Mouse (Mus musculus): ENCODE results near the gene Chml.

Gene Chml

DNA sequence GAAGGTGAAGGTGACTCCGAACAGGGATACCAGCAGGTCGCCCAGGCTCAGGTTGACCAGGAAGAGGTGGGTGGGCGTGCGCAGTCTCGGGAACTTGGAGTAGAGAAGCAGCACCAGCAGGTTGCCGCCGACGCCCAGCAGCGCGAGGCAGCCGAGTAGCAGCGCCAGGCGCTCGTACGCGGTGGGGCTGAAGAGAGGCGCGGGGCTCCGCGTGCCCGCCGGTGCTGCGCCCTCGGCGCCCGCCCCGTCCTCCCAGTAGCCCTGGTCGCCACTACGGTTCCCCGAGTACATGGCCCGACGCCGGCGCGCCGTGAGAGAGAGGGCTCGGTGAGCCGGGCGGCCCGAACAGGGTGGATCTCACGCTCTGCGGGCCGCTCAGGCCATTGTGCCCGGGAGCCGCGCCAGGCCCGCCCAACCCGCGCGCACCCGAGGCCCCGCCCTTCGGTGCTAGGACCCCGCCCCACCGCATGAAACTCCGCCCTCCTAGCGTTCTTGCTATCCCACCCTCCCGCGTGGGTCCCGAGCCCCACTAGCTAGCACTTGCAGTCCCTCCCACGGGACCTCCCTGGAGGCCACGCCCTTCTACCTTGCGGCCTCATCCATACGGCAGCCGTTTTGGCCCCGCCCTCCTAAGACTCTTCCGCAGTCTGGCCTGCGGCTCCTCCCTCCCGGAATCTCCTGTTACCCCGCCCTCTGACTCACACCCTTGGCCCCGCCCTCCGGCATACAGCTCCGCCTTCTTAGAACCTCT is at the start of gene Chml, which contains the start of gene Opn3:
Chml (minus strand) TSS at position 656 of the 751 bp plus-strand sequence.
Opn3 (minus strand) TSS at position 531 of the 751 bp plus-strand sequence.
- DNase-seq, result peak; percentile 99

DNA sequence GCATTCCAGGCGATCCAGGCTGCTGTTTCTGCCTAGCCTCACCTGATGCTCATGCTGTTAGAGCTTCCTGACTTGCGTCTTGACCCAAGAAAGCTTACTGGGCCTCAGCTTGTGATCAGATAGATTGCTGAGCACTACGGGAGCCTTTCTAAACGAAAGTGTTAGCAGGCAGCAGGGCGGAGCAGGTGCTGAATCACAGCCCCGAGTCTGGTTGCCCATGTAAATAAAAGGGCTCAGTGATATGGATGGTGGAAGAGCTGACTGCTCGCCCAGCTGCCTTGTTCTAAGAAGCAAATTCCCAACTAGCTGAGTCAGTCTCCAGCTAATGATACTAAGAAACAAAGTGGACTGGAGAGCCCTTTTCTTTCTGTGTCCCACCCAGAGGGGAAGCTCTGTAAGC is 33.1 kb upstream of the Chml start:
- DNase-seq, result no peak

DNA sequence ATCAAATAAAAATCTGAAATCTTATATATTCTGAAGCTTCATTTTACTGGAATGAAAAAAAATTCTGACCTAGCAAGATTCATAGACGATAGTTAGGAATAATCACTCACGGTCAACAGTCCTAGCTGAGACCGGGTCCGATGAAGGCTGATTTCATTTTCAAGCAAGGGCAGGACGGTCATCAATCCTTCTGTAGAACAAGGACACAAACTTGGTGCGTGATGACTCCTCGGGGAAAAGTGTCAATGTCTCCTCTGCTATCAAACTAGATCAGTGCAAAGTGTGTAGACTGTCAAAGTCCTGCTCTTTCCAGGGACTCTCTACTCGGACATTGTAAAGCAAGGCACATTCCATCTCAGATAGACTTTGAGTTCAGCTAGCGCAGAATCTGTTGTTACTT is 24.1 kb upstream of the Chml start:
- DNase-seq, result no peak

DNA sequence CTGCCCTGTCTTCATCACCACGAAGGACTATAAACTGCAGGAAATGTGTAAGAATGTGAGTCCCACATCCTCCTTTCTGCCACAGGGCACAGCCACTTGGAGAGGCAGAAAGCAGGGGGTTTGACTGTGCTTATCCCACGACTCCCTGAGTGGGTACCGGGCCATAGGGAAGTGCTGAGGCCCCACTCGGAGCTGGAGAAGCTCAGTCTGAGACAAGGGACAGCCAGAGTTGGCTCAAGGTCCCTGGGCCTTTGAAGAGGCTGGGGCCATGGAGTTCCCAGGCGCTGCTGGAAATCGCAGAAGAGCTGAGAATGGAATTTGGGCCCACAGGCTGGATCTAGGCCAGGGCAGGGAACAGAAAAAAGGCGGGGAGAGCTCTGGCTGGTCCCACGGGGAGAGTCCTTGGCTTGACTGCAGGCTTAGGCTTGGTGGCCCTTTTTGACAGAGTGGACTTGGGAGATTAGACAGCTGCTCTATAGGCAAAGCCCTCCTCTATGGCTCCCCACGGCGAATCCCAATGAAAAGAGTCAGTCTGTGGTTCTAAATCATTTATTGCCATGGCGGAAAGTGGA is 19.7 kb upstream of the Chml start:
- DNase-seq, result peak; percentile 21

DNA sequence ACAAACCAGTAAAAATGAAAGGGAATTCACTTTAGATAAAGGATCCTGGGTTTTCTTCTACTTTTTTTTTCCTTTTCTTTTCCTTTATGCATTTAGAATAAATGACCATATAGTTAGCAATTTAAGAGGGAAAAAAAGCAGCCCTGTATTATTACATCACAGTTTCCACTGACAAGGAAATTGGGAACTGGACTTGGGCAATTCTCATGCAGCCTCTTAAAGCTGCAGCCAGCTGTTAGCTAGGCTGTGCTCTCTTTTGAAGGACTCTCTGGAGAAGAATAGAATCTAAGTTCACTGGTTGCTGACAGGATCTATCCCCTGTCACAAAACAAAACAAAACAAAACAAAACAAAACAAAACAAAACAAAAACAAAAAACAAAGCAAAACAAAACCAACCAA is 15.3 kb upstream of the Chml start:
- DNase-seq, result peak; percentile 22

DNA sequence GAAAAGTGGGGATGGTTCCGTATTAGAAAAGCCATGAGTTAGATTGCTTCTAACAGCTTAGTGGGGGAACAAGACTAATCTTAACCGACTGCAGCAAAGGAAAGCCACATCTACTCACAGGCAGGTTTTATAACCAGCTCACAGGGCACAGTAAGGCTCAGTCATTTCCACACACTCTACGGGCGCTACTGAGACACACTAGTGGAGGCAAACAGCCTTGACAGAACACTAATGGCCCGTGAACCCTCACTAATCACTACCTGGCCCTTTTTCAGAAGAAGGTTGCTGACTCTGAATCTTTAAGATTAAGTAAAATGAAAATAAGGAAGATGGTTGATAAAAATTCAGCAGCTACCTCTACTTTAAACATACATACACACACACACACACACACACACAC is 14.9 kb upstream of the Chml start:
- DNase-seq, result no peak

DNA sequence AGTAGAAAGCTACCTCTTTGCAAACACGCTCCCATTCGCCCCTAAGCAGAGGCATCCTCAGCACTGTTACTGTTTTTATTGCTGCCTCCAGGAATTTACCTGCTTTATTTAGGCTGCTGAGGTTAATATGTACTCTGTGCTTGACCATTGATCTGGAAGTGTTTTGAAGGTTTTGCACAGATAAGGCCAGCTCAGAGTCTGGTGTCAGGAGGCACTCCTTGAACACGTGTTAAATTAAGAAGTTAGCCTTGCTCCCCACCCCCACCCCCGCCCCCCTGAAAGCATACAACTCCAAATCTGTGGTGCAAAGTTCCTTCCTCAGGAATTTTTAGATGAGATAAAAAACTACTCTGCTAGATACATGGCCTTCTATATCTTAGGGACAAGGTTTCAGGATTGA is 8.4 kb upstream of the Chml start:
- DNase-seq, result no peak

DNA sequence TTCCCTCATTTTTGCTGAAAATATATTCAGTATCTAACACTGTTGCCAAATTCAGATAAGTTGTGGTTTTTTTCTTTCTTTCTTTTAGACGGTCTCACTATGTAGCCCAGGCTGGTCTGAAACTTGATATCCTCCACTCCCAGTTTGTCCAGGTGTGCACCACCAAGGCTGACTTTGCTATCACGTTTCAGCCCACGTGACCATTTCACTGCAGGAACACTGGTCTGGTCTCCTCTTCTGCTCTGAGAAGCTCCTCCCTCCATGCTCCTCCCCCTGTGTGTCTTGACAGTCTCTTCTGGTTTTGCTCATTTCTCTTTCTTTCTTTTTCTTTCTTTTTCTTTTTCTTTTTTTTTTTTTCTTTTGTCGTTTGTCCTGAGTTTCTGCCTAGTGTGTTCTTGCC is 7.1 kb upstream of the Chml start:
- peak; percentile 9 for DNase-seq

DNA sequence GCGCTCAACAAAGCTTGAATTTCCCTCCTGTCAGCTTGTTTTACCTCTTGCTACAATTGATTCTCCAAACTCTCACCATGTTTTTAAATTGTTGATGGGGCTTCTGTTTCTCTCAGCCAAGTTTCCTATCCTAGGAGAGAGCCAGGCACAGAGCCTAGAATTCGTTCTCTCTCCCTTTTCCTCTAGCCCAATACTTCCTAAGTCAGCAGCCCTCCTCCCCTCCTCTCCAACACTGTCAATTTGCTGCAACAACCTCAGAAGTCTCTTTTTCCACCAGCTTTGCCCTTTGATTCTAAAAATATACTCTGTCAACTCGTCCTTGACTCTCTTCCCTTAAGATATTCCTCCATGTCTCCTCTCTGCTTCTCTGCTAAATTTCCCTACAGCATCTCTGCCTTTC is 6.7 kb upstream of the Chml start:
- DNase-seq, result no peak

DNA sequence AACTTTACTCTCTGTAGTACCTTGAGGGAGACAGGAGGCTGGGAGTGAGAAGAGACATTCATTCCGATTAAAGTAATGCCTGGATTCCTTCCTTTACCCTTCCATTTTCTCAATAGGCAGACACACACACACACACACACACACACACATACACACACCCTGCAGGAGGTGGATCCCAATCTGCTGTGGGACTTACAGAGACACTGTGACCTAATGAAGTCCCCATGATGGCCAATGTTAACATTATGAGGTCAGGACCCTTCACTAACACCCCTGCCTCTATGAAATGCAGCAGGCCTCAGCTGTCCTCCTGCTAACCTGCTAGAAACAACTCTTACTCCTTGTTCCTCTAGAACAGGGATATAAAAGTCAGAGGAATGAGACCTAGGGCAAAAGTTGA is 5.6 kb upstream of the Chml start, which contains the start of gene Wdr64:
Wdr64 (plus strand) TSS at position 301 of the 400 bp plus-strand sequence.
- no peak for DNase-seq

DNA sequence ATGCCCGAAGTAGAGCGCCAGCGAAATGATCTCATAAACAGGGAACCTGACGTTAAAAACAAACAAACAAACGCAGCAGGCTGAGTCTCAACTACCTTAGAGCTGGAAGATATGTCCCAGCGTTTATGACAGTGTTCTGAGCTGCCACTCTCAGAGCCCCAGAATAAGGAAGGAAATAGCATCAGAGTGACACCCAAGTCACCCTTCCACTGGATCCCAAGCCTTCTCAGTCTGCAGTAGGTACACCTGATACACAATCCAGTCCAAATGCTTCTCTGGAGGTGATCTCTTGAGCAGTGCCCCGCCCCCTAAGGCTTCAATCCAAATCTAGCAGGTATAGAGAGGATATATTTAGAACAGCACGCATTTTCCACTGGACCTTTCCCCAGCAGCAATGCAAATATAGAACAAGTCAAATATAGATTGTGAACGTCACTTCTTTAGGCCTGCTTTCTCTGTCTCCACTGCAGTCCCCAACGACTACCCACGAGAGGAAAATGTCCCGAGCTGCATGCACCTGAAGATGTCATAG is 794 bp upstream of the Chml start:
- peak; percentile 23 for DNase-seq

DNA sequence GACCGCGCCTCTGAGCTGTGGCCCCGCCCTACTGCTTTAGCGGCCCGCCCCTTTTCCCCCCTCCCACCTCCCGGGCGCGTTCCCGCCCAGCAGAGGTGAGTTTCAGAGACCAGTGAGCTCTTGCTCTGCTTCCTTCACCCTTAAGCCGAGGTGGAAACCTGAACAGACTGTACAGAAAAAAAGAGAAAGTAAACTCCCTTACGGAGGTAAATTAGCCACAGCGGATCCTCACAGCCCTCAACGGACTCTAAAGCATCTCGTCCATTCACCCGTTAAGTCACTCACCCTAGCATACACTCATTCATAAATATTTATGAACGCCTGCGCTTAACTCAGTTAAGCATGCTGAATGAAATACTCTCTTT is 278 bp upstream of the Chml start:
- DNase-seq, result no peak

DNA sequence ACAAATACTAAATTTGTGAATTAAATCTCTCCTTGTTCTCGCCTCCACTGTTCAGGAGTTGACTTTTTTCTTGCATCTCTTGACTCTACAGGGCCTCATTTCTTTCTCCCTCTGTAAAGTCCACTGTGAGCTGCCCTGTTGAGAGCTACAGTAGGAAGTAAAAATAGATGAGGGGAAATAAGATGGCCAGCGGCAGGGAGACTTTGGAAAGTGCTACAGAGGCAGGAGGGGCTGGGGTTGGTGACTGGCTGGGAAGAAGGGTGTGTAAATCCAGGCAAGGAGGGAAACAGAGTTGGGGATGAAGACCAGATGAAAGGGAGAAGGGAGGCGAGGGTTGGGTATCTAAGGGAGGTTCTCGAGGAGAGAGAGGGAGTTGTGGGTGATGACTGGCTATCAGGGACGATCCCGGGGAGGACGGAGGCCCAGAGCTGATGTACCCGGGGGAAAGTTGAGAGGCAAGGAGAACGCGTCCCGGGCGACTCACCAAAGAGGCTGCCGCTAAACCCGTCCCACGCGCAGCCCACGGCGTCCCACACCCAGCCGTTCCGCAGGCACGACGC is 935 bp downstream of the Chml start:
- DNase-seq, result no peak

DNA sequence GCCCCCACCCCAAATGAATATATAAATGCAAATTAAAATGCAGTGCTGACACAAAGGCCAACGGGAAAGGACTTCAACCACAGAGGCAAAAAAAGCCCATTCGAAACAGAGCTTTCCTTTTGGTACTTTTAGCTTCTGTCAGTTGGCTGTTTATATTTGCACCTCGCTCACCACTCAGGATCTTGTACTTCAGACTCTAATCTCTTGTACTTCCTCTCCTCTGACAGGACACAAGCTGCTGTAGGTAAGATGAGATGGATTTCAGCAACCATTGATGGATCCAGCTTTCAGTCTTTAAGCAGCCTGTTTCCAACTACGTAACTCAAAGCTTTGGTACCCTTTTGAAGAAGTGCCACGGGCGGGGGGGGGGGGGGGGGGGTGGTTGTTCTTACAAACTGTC is 11.7 kb downstream of the Chml start:
- no peak for DNase-seq

DNA sequence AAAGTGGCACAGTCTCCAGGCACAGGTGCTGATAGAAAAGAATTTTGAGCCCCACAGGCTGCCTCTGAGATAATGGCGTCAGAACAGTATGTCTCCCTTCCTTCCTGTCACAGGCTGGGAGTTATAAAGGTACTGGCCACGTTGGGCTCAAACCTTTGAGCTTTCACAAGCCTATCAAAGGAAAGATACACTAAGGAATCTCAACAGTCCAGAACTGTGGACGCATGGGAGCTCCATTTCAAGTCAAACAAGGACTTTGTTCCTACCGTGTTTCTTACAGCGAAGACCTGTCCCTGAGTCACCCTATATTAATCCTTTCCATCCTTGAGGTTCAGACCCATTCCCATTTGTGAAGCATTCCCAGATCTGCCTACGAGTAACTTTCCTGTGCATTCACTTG is 15.2 kb downstream of the Chml start:
- no peak for DNase-seq

DNA sequence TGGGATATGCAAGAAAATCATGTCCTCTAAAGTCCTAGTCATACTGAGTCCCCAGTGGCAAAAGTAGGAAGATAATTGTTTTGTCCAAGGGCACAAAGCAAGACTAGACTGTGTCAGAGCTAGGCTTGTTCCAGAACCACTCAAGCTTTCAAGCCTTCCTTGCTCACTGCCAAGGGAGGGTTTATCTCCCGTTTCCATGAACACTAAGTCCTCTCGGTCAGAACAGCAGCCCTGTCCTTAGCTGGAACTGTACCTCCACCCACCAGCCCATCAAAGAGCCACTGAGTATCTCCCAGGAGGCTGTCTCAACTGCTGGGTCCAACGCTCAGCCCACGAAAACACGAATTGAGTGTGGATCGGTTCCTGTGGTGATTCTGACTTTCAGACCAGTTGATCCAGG is 17.6 kb downstream of the Chml start:
- no peak for DNase-seq

DNA sequence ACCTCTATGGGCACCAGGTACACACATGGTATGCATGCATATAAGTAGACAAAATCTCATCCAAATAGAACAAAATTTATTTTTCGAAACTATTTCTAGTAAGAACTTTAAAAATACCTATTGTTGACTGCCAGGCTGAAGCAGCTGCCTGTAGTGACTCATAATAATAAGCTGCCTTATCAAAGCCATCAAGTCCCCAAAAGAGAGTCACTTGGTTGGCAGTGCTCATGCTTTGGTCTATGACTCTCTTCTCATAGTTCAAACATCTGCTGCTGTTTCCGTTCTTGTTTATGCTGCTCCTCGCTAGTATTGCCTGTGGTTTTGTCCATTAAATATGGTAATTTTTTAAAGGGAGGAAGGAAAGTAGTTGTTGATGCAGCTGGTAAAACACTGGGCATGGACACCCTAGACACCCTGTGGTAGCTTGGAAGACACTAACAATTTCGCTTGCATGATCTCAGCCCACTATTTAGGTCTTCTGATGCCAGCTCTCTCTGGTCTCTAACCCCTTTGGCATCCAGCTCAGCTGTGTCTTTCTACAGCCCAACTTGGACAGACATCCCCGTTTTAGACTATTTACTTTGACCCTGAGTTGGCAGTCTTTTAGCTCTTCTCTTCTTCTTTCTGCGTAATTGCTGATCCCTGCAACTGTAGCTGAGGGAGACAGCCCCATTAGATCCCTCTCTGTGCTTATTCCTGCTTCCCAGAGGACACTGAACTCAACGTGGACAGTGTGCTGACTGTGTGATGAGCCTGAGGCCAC is 19.0 kb downstream of the Chml start:
- no peak for DNase-seq

DNA sequence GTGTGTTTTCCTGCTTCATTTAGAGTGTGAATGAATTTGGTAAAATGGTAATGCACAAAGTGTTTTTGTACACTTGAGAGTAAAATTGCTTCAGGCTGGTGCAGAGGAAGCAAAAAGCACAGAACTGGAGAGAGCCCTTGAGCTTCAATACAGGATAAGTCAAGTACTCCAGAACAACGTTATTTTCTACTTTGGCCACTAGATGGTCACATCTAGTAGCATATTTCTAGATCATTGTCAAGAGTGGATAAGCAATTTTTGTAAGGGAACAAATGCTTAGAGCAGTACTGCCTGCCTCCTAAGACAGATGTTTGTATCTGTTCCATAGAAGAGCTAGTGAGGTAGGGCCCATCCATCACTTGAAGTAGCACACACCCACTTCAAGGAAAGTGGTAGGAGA is 21.1 kb downstream of the Chml start:
- DNase-seq, result no peak

DNA sequence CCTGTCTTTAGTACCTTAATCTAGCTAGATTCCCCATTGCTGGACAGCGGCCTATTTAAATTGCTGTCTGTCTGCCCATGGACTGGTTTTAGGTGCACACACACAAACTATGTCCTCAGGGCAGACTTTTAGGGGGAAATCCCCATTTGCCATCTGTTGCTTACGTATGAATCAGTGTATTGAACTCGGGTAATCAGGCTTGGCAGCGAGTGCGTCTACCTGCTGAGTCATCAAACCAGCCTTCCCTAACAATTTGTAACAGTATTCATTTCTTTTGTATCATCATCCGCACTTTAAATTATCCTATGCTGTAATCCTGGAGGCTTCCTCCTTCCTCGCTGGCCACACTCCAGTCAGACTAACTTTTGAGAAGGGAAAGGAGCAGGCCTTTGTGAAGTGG is 22.7 kb downstream of the Chml start:
- no peak for DNase-seq

DNA sequence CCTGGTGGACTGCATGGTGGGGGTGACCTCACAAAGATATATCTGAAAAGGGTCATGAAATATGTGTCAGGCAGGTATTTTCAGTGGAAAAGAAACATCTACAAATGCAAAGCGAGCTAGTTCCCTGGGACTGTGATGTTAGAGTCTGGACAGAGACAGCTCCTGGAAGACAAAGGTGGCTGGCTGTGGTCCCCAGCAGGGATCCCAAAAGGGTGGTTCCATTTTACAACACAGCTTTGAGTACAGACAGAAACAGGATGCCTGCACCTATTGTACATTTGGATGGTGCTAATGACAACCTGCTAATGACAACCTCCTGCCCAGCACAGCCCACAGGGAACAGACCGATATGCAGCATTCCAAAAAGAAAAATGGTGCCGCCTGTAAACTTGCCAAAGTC is 23.2 kb downstream of the Chml start:
- no peak for DNase-seq

DNA sequence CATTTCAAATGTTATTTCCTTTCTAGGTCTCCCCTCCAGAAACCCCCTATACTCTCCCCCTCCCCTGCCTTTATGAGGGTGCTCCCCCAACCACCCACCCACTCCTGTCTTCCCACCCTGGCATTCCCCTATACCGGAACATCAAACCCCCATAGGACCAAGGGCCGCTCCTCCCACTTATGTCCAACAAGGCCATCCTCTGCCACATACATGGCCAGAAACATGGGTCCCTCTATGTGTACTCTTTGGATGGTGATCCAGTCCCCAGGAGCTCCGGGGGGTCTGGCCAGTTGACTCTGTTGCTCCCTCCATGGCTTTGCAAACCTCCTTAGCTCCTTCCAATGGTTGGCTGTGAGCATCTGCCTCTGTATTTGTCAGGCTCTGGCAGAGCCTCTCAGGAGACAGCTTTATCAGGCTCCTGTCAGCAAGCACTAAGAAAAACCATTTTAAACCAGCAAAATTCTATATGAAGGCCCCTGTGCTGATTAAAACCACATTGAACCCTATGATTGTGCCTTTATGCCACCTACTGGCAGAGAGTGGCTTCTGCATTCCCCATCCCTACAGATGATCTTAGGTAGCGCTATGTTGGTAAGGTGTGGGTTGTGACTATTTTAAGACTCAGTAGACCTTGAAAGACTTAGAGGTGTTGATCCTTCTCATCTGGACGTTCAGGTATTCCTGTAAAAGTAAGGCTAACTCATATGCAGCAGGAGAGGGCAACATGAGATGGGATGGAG is 23.9 kb downstream of the Chml start:
- peak; percentile 12 for DNase-seq

DNA sequence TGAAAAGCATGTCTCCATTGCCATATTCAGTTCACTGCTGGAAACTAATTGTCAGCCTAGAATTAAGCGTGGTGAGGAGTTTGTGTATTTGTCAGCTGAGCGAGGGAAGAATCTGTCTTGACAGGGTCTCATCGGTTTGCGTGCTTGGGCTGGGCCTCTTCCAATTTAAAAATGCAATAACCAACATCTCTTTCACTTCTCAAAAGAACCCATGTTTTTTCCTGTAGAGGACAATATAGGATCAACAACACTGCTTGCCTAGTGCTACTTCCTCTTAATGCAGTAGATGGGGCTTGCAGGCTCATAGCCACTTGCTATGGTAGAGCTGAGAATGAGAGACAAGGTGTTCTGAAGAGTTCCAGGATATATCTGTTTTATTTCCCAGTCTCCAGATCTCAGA is 32.8 kb downstream of the Chml start:
- no peak for DNase-seq

DNA sequence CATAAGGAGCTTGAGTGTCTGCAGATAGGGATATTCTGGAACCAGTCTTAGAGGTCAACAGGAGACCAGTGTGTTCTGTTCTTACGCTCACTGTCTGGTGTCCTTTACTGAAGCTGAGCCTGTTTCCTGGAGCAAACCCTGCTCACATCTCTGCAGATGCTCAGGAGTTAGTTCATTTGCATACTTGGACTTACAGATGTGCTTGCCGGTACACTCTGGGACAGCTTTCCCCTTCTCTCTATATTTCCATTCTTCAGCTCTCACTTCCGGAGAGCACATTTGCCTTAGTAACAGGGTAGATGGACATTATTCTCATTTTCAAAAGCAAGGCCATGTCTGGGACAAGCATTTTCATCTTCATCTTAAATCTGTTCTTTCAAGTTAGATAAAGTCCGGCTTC is 44.1 kb downstream of the Chml start:
- DNase-seq, result no peak

Measured in lung, postnatal 10 days (tissue).